Mouse (Mus musculus): ENCODE measurements around the gene Il2ra. TPM values are rescaled to one million over a fixed set of nuclear protein-coding genes. Genes with fewer than 3 reads are reported as not detected.

The Il2ra gene
- polyA plus RNA-seq, 1 experiment from 2014 or later, result not detected

DNA sequence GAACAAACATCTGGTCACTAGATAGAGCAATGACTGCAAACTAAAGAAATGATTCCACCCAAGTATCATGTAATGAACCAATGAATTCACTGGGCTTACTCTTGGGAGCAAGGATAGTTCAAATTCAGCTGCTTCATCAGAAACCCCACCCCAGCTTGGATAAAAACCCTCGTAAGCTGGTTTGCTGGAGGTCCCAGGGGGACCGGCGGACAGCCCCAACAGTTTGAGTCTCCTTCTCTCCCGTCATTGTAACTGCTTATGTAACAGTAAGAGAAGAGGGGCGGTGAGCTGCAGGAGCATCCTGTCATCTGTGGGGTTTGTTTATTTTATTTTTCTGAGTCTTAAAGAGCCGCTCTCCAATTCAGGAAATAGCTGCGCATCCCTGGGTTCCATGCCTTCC lies 37.0 kb downstream of the Il2ra start:
- no peak overlapping the region for H3K27ac ChIP-seq (ENCODE audit: low read depth, low read length)
- DNase-seq (ENCODE audit: low spot score), result no peak
- H3K36me3 ChIP-seq (ENCODE audit: control insufficient read depth, insufficient read depth, low read length), result no peaks in the 10 kb centered on the region
- H3K4me1 ChIP-seq (replicated peaks; ENCODE audit: control insufficient read depth, insufficient read depth, low read length), result no peaks in the 10 kb centered on the region
- no peaks in the 10 kb centered on the region for H3K27me3 ChIP-seq (ENCODE audit: control insufficient read depth, insufficient read depth, low read length)
- no peak overlapping the region for H3K4me3 ChIP-seq (ENCODE audit: low read depth, low read length)
- H3K9ac ChIP-seq (ENCODE audit: low read depth, low read length), result no peak overlapping the region
- whole genome bisulfite sequencing, result 74% methylated on average over 7 of the region's 7 CpGs
- no peak for ATAC-seq (ENCODE audit: low FRiP score)
- H3K9me3 ChIP-seq (ENCODE audit: control insufficient read depth, low read length), result no peaks in the 10 kb centered on the region
- H3K4me2 ChIP-seq (replicated peaks; ENCODE audit: low read depth, low read length), result no peak overlapping the region

DNA sequence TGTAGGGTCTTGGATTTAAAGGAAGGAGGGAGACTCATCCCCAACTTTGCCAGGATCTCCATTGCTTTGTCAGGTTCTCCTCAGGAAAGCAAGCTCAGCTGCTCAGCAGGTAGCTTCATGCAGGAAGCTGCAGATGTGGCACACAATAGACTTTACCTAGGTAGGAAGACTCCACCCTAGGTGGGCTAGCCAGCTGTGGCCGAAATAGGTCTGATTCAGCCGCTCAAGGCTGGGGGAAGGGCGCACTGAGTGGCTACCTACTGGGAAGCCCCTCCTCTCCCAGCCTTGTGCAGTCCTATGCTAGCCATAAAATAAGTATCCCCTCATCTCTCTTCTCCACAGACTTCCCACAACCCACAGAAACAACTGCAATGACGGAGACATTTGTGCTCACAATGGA lies 40.1 kb downstream of the Il2ra start:
- H3K9ac ChIP-seq (ENCODE audit: low read depth, low read length), result no peak overlapping the region

DNA sequence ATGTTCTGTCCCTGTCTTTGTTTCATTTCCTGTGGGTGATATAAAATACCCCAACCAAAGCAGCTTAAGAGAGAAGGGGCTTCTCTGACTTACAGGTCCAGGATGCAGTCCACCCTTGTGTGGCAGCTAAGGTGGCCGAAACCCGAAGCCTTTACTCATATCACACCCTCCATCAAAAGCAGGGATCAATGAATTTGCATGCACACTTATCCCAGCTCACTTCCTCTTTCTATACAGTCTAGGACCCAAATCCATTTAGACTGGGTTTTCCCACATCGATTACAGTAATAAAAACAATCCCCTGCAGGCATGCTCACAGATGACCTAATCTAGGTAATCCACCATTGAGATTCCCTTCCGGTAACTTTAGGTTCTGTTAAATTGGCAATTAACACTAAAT lies 43.9 kb downstream of the Il2ra start:
- Histone ChIP-seq H3K27me3 (ENCODE audit: control insufficient read depth, insufficient read depth, low read length) (no peaks in the 10 kb centered on the region), H3K4me2 (replicated peaks; ENCODE audit: low read depth, low read length) (no peak overlapping the region), H3K9me3 (ENCODE audit: control insufficient read depth, low read length) (no peaks in the 10 kb centered on the region), H3K36me3 (ENCODE audit: control insufficient read depth, insufficient read depth, low read length) (no peaks in the 10 kb centered on the region), H3K9ac (ENCODE audit: low read depth, low read length) (no peak overlapping the region), H3K4me3 (ENCODE audit: low read depth, low read length) (no peak overlapping the region), H3K27ac (ENCODE audit: low read depth, low read length) (no peak overlapping the region), H3K4me1 (replicated peaks; ENCODE audit: control insufficient read depth, insufficient read depth, low read length) (no peaks in the 10 kb centered on the region)
- WGBS, result 90% methylated on average over 4 of the region's 4 CpGs
- no peak for ATAC-seq (ENCODE audit: low FRiP score)
- DNase-seq (ENCODE audit: low spot score), result no peak

More for the DNA sequence above, 40.1 kb downstream of the Il2ra start:
- Histone ChIP-seq H3K27me3 (ENCODE audit: control insufficient read depth, insufficient read depth, low read length) (no peaks in the 10 kb centered on the region), H3K4me1 (replicated peaks; ENCODE audit: control insufficient read depth, insufficient read depth, low read length) (no peaks in the 10 kb centered on the region), H3K9me3 (ENCODE audit: control insufficient read depth, low read length) (no peaks in the 10 kb centered on the region), H3K4me3 (ENCODE audit: low read depth, low read length) (no peak overlapping the region), H3K27ac (ENCODE audit: low read depth, low read length) (no peak overlapping the region), H3K36me3 (ENCODE audit: control insufficient read depth, insufficient read depth, low read length) (no peaks in the 10 kb centered on the region), H3K4me2 (replicated peaks; ENCODE audit: low read depth, low read length) (no peak overlapping the region)
- 47% methylated on average over 4 of the region's 4 CpGs for whole genome bisulfite sequencing
- ATAC-seq (ENCODE audit: low FRiP score) (no peak), DNase-seq (ENCODE audit: low spot score) (no peak)

GRCm38 (mm10) chr2:11687436-11687835 lies 44.8 kb downstream of the Il2ra start:
- no peak overlapping the region for H3K9ac ChIP-seq (ENCODE audit: low read depth, low read length)
- 20% methylated on average over 3 of the region's 3 CpGs for WGBS
- no peaks in the 10 kb centered on the region for H3K9me3 ChIP-seq (ENCODE audit: control insufficient read depth, low read length)
- no peaks in the 10 kb centered on the region for H3K4me1 ChIP-seq (replicated peaks; ENCODE audit: control insufficient read depth, insufficient read depth, low read length)
- H3K4me3 ChIP-seq (ENCODE audit: low read depth, low read length), result no peak overlapping the region
- H3K27ac ChIP-seq (ENCODE audit: low read depth, low read length), result no peak overlapping the region
- no peaks in the 10 kb centered on the region for H3K36me3 ChIP-seq (ENCODE audit: control insufficient read depth, insufficient read depth, low read length)
- ATAC-seq (ENCODE audit: low FRiP score) (no peak), DNase-seq (ENCODE audit: low spot score) (peak; percentile 49)
- H3K27me3 ChIP-seq (ENCODE audit: control insufficient read depth, insufficient read depth, low read length), result no peaks in the 10 kb centered on the region
- no peak overlapping the region for H3K4me2 ChIP-seq (replicated peaks; ENCODE audit: low read depth, low read length)

GRCm38 (mm10) chr2:11690201-11690890 lies 47.7 kb downstream of the Il2ra start:
- Histone ChIP-seq H3K27ac (ENCODE audit: low read depth, low read length) (no peak overlapping the region), H3K4me3 (ENCODE audit: low read depth, low read length) (no peak overlapping the region), H3K4me2 (replicated peaks; ENCODE audit: low read depth, low read length) (no peak overlapping the region), H3K4me1 (replicated peaks; ENCODE audit: control insufficient read depth, insufficient read depth, low read length) (no peaks in the 10 kb centered on the region), H3K9ac (ENCODE audit: low read depth, low read length) (no peak overlapping the region), H3K27me3 (ENCODE audit: control insufficient read depth, insufficient read depth, low read length) (no peaks in the 10 kb centered on the region), H3K9me3 (ENCODE audit: control insufficient read depth, low read length) (no peaks in the 10 kb centered on the region), H3K36me3 (ENCODE audit: control insufficient read depth, insufficient read depth, low read length) (no peaks in the 10 kb centered on the region)
- ATAC-seq (ENCODE audit: low FRiP score) (no peak), DNase-seq (ENCODE audit: low spot score) (no peak)
- 81% methylated on average over 8 of the region's 8 CpGs for WGBS

GRCm38 (mm10) chr2:11693352-11693751 lies 50.7 kb downstream of the Il2ra start:
- Histone ChIP-seq H3K27me3 (ENCODE audit: control insufficient read depth, insufficient read depth, low read length) (no peaks in the 10 kb centered on the region), H3K9ac (ENCODE audit: low read depth, low read length) (no peak overlapping the region), H3K4me3 (ENCODE audit: low read depth, low read length) (no peak overlapping the region), H3K4me1 (replicated peaks; ENCODE audit: control insufficient read depth, insufficient read depth, low read length) (no peaks in the 10 kb centered on the region), H3K9me3 (ENCODE audit: control insufficient read depth, low read length) (no peaks in the 10 kb centered on the region), H3K36me3 (ENCODE audit: control insufficient read depth, insufficient read depth, low read length) (no peaks in the 10 kb centered on the region), H3K27ac (ENCODE audit: low read depth, low read length) (no peak overlapping the region), H3K4me2 (replicated peaks; ENCODE audit: low read depth, low read length) (no peak overlapping the region)
- DNase-seq (ENCODE audit: low spot score) (no peak), ATAC-seq (ENCODE audit: low FRiP score) (no peak)
- 88% methylated on average over 4 of the region's 4 CpGs for WGBS

DNA sequence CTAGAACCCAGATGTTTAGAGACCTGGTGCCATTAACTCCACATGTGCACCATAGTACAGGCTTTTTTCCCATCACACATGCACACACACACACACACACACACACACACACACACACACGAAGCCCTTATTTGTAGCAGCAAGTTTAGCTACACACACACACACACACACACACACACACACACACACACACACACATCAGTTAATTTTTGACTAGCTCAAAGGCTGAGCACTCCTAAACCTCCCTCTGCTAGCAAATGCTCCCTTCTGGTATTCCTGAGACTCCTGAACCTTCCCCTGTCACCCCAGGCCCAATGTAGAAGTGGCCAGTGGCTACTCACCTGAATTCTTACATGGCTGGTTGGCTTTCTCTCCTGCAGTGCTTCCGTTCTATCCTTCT lies 51.5 kb downstream of the Il2ra start:
- WGBS, result 73% methylated on average over 2 of the region's 2 CpGs
- H3K9ac ChIP-seq (ENCODE audit: low read depth, low read length), result no peak overlapping the region
- ATAC-seq (ENCODE audit: low FRiP score) (no peak), DNase-seq (ENCODE audit: low spot score) (no peak)
- no peaks in the 10 kb centered on the region for H3K4me1 ChIP-seq (replicated peaks; ENCODE audit: control insufficient read depth, insufficient read depth, low read length)
- no peaks in the 10 kb centered on the region for H3K9me3 ChIP-seq (ENCODE audit: control insufficient read depth, low read length)
- H3K27me3 ChIP-seq (ENCODE audit: control insufficient read depth, insufficient read depth, low read length), result no peaks in the 10 kb centered on the region
- H3K4me3 ChIP-seq (ENCODE audit: low read depth, low read length), result no peak overlapping the region
- H3K4me2 ChIP-seq (replicated peaks; ENCODE audit: low read depth, low read length), result no peak overlapping the region
- no peak overlapping the region for H3K27ac ChIP-seq (ENCODE audit: low read depth, low read length)
- H3K36me3 ChIP-seq (ENCODE audit: control insufficient read depth, insufficient read depth, low read length), result no peaks in the 10 kb centered on the region

GRCm38 (mm10) chr2:11695867-11696266 lies 53.3 kb downstream of the Il2ra start:
- Histone ChIP-seq H3K4me1 (replicated peaks; ENCODE audit: control insufficient read depth, insufficient read depth, low read length) (no peaks in the 10 kb centered on the region), H3K9ac (ENCODE audit: low read depth, low read length) (no peak overlapping the region), H3K4me2 (replicated peaks; ENCODE audit: low read depth, low read length) (no peak overlapping the region), H3K4me3 (ENCODE audit: low read depth, low read length) (no peak overlapping the region), H3K36me3 (ENCODE audit: control insufficient read depth, insufficient read depth, low read length) (no peaks in the 10 kb centered on the region), H3K27ac (ENCODE audit: low read depth, low read length) (no peak overlapping the region), H3K9me3 (ENCODE audit: control insufficient read depth, low read length) (no peaks in the 10 kb centered on the region), H3K27me3 (ENCODE audit: control insufficient read depth, insufficient read depth, low read length) (no peaks in the 10 kb centered on the region)
- 76% methylated on average over 2 of the region's 2 CpGs for WGBS
- DNase-seq (ENCODE audit: low spot score) (no peak), ATAC-seq (ENCODE audit: low FRiP score) (no peak)

DNA sequence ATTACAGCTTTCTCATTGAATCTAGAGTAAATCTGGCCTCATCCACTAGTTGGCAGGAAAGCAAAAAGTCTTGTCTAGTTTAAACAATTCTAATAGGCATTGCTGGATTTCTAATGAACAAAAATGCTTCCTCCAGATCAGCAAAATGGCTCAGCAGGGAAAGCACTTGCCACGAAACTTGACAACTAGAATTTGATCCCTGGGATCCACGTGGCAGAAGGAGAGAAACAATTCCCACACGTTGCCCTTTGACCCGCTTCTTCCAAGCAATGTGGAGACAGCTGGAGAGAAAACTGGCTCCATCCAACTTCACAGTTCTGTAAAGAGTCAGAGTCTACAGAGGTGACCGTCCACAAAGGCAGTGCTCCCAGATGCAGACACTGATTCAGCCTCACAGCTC lies 56.4 kb downstream of the Il2ra start:
- Histone ChIP-seq H3K27me3 (ENCODE audit: control insufficient read depth, insufficient read depth, low read length) (no peaks in the 10 kb centered on the region), H3K9me3 (ENCODE audit: control insufficient read depth, low read length) (no peaks in the 10 kb centered on the region), H3K36me3 (ENCODE audit: control insufficient read depth, insufficient read depth, low read length) (no peaks in the 10 kb centered on the region), H3K4me1 (replicated peaks; ENCODE audit: control insufficient read depth, insufficient read depth, low read length) (no peaks in the 10 kb centered on the region), H3K27ac (ENCODE audit: low read depth, low read length) (no peak overlapping the region), H3K9ac (ENCODE audit: low read depth, low read length) (no peak overlapping the region), H3K4me3 (ENCODE audit: low read depth, low read length) (no peak overlapping the region), H3K4me2 (replicated peaks; ENCODE audit: low read depth, low read length) (no peak overlapping the region)
- DNase-seq (ENCODE audit: low spot score) (no peak), ATAC-seq (ENCODE audit: low FRiP score) (no peak)
- WGBS, result 49% methylated on average over 5 of the region's 5 CpGs

Measured in hindbrain, embryonic 11.5 days (tissue).